Mouse (Mus musculus) heart, embryonic 10.5 days (tissue): Measurements from ENCODE around the gene Fam120a. TPM values are rescaled to one million over a fixed set of nuclear protein-coding genes. Genes with fewer than 3 reads are reported as not detected.

Experiments
- DNase-seq: peaks from one replicate; pipeline ENCODE4 v3.0.0-alpha.2; 2017; ENCODE audit warnings: low spot score
- H3K27ac ChIP-seq: fragments of 300-500 bp; sonication (generic); 2 replicates; pipeline ENCODE4 v1.5.1; 2016; ENCODE audit warnings: mild to moderate bottlenecking
- H3K27me3 ChIP-seq: fragments of 300-500 bp; sonication (generic); 2 replicates; pipeline ENCODE4 v1.6.1; 2016; ENCODE audit warnings: mild to moderate bottlenecking; ENCODE audit not compliant: poor library complexity, insufficient read depth, severe bottlenecking
- H3K36me3 ChIP-seq: fragments of 300-500 bp; sonication (generic); 2 replicates; pipeline ENCODE4 v1.6.1; 2016; ENCODE audit warnings: mild to moderate bottlenecking, moderate library complexity
- H3K4me1 ChIP-seq: fragments of 300-500 bp; sonication (generic); 2 replicates; pipeline ENCODE4 v1.6.1; 2016; ENCODE audit warnings: mild to moderate bottlenecking
- H3K4me3 ChIP-seq: fragments of 300-500 bp; sonication (generic); 2 replicates; pipeline ENCODE4 v1.5.1; 2016; ENCODE audit warnings: mild to moderate bottlenecking, moderate library complexity
- H3K9me3 ChIP-seq: fragments of 300-500 bp; sonication (generic); 2 replicates; pipeline ENCODE4 v1.6.1; 2016; ENCODE audit warnings: mild to moderate bottlenecking, moderate library complexity
- WGBS: fragments of 180-500 bp; shearing (Covaris S2); methylation state at CpG from one replicate; pipeline ENCODE4 v1.1.7; 2016; 5-methylcytosine and 5-hydroxymethylcytosine counted together
- polyA plus RNA-seq: library from polyadenylated mRNA; unstranded; fragments of >200 nt; fragmentation: Nextera tagmentation; extraction: Ambion mirVana; gene quantifications from 2 replicates; pipeline ENCODE4 v1.2.1, GENCODE M21; 2016

Fam120a gene
- polyA plus RNA-seq, 1 experiment from 2014 or later = 20.7 TPM

GRCm38 (mm10) chr13:48830528-48831250 lies 137.1 kb downstream of the Fam120a start:
- Histone ChIP-seq H3K27ac (no peak overlapping the region), H3K27me3 (no peaks in the 10 kb centered on the region), H3K9me3 (no peaks in the 10 kb centered on the region), H3K4me1 (peaks cover 26% of the 10 kb centered on the region), H3K36me3 (peaks cover 65% of the 10 kb centered on the region), H3K4me3 (no peak overlapping the region)
- 90% methylated on average over 14 of the region's 14 CpGs for WGBS
- DNase-seq = no peak

- Histone ChIP-seq H3K36me3 (peaks cover 74% of the 10 kb centered on the region), H3K4me3 (no peak overlapping the region), H3K27ac (no peak overlapping the region), H3K9me3 (no peaks in the 10 kb centered on the region), H3K4me1 (peaks cover 20% of the 10 kb centered on the region), H3K27me3 (no peaks in the 10 kb centered on the region)
- no peak for DNase-seq
- WGBS = 87% methylated on average over 4 of the region's 4 CpGs
These were observed 138.0 kb downstream of the Fam120a start for GRCm38 (mm10) chr13:48829780-48830179.

Other genes starting within 250 kb of the Fam120a start
- gene Phf2, start 96.9 kb downstream of the Fam120a start, polyA plus RNA-seq = 4.1 and 6.8 TPM in 2 replicates
- 0.89 TPM in 2 replicates for gene Wnk2, start 180.0 kb upstream of the Fam120a start, polyA plus RNA-seq
- 51.3 and 55.3 TPM in 2 replicates for gene Ninj1, start 219.5 kb upstream of the Fam120a start, polyA plus RNA-seq
- 52.7 and 64.6 TPM in 2 replicates for gene Card19, start 248.0 kb upstream of the Fam120a start, polyA plus RNA-seq